Mouse (Mus musculus) hematopoietic stem cell, adult 5-6 weeks (primary cell): Measurements from ENCODE around the gene Hsd3b7. TPM values are rescaled to one million over a fixed set of nuclear protein-coding genes. Genes with fewer than 3 reads are reported as not detected.
"Not testable (repeated sequence)": the region's sequence is repeated elsewhere in the genome, so short reads cannot be mapped to it uniquely, and the experiment has no call there.

Source experiments
- ATAC-seq, 2 experiments: fragments of 125-278 bp in 1 of 2; replicated peaks in 1 of 2; 2 replicates each; pipeline ENCODE4 v1.8.0; 2016 to 2017; ENCODE audit warnings: inconsistent platforms in 2 of 2, mild to moderate bottlenecking in 2 of 2, moderate number of reproducible peaks in 2 of 2, low read depth in 1 of 2, moderate TSS enrichment in 1 of 2; ENCODE audit not compliant: low FRiP score in 2 of 2, poor library complexity in 2 of 2, severe bottlenecking in 2 of 2, insufficient read depth in 1 of 2, low TSS enrichment in 1 of 2
- total RNA-seq: library from RNA; stranded (forward); fragments of 172-1452, 232-1000 nt; gene quantifications from 2 replicates; pipeline ENCODE4 v1.2.3, GENCODE M21; 2017

Hsd3b7 gene
- total RNA-seq, 1 experiment from 2014 or later, result 30.2 TPM

DNA sequence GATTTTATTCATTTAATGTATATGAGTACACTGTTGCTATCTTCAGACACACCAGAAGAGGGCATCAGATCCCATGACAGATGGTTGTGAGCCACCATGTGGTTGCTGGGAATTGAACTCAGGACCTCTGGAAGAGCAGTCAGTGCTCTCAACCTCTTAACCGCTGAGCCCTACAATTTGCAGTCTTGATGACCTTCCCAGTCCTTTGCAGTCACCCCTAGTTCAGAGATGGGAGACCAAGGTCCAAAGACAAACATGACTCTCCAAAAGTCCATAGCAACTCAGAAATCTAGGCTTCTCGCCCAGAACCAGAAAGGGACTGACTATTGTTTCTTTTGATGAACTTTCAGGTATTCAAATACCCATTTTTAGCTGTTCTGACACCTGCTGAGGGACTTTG lies 39.6 kb downstream of the Hsd3b7 start:
- not testable (repeated sequence) for ATAC-seq

DNA sequence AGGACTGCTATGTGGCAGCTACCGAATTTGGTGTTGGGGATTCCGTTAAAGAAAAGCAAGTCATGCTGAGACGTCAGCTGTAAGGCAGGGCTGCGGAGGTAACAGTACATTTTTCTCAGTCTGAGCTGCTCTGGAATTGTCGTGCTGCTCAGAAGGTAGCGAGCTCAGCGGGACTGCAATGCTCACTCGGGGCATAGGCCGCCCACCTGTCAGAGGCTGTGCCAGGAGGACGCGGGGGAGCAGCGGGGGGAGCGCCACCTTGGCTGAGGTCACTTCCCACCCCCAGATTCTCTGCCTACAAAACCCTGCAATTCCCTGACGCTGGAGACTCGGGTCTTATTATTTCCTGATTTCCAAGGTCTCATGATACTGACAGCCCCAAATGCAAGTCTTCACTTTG lies 40.5 kb downstream of the Hsd3b7 start:
- ATAC-seq, result peak; percentile 50 to 54

DNA sequence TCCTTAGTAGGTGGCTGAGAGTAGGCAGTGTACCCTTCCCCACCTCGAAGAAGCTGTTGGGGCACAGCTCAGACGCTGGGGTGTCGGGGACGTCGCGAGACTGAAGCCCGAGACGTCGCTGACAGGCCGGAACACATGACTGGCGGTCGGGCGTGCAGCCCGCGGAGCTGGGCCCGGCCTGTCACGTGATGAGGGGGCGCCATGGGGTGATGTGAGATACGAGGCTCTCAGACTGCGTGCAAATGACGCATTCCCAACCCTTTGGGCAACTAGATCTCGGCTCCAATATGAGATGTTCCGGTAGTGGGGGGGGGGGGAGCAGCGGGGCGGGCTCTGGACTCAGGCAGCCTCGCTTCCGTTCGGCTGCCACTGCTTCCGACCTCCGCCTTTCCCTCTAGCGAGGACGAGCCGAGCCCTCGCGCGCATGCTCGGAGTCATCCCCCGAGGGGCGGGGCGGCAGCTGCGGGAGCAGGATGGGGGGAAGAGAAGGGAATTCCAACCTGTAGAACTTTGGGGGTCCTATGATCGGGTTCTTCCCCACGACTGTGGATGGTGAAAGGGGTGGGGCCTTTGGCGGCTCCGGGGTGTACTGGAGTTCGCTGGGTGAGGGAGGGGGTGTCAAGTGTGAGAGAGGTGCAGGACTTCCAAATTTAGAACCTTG lies 41.1 kb downstream of the Hsd3b7 start:
- peak; percentile 80 to 84 for ATAC-seq

DNA sequence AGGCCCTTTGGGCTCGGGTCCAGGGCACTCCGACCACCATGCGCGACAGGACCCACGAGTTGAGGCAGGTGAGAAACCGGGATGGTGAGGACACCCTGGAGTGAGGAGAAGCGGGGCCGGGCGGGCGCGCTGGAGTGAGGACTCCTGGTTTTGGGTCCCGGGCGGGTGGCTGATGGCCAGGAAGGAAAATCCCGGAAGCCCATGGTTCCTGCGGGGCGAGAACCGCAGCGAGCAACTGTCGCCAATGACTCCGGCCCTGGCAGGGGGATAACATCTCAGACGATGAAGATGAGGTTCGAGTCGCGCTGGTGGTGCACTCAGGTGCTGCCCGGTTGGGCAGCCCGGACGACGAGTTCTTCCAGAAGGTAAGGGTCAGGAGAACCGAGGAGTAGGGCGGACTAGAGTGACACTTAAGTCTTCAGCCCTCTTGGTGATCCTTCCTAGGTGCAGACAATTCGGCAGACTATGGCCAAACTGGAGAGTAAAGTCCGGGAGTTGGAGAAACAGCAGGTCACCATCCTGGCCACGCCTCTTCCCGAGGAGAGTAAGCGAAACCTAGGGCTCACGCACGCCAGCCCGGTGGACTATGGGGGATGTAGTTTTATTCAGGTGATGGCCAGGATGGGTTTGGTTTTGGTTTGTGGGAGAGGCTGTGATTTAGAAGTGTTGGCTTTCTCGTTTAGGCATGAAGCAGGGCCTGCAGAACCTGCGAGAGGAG lies 41.8 kb downstream of the Hsd3b7 start:
- ATAC-seq, result peak; percentile 68

DNA sequence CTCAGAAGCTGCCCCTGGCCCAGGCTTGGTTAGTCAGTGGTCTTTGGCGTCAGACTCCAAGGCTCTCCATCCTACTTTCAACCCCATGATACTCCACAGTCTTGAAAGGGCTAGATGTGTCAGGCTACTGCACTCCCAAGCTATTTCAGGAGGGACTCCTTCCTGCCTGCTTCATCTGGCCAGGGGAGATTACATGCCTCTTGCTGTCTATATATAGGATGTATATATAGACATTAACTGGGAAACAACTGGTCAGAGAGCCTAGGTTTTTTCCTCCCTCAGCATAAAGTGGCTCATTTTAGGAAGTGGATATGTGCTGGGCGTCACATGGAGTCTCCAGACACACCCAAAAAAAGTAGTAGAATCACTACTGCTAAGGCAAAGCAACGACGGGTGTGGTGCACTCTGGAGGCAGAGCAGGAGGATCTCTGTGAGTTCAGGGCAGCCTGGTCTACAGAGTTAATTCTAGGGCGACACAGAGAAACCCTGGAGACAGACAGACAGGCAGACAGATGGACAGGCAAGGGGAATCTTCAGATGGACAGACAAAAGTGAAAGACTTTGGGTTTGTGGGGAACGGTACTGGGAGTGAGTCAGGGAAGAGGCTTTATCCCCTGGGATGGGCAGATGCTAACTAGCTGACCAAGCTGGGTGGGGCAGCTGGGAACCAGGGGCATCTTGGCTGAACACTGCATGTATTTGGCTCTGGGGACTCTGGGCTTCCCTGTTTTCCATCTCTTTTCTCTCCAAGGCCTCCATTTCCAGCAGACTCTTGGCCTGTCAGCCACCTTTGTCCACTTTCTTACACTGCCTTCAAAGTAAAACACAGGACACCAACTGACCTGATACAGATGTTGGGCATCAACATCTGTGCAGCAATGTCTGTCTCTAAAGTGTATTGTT lies 49.8 kb downstream of the Hsd3b7 start:
- ATAC-seq, result no peak

DNA sequence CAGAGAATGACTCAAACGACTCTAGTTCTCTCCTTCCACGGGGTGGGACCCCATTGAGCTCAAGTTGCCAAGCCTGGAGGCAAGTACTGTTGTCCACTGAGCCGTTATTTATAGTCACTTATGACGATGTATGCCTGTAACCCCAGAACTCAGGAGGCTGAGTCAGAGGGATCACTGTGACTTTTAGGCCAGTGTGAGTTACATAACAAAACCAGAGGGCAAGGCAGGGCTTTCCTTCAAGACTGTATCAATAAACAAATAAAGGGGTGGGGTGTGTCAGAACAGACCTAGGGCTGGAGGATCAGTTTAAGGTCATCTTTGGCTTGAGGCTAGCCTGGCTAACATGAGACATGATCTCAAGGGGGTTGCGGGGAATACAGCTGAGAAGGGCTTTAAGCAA lies 50.5 kb downstream of the Hsd3b7 start:
- ATAC-seq, result no peak

Other genes with a start within 250 kb of the Hsd3b7 start
- gene Tmem265, start 239.2 kb upstream of the Hsd3b7 start, total RNA-seq, result 0.65 and 9.4 TPM in 2 replicates
- 35.7 and 51.0 TPM in 2 replicates for gene Phkg2, start 227.3 kb upstream of the Hsd3b7 start, total RNA-seq
- gene Ccdc189, start 212.0 kb upstream of the Hsd3b7 start, total RNA-seq, result 3.6 and 8.4 TPM in 2 replicates
- 52.4 and 54.8 TPM in 2 replicates for gene Rnf40, start 211.8 kb upstream of the Hsd3b7 start, total RNA-seq
- gene Zfp629, start 184.8 kb upstream of the Hsd3b7 start, total RNA-seq, result 16.1 and 16.8 TPM in 2 replicates
- 60.5 and 72.0 TPM in 2 replicates for gene Bcl7c, start 91.7 kb upstream of the Hsd3b7 start, total RNA-seq
- gene Ctf1, start 87.9 kb upstream of the Hsd3b7 start, total RNA-seq, result 1.3 and 7.7 TPM in 2 replicates
- gene Ctf2, start 68.4 kb upstream of the Hsd3b7 start, total RNA-seq, result not detected in 2 replicates
- gene Fbxl19, start 56.1 kb upstream of the Hsd3b7 start, total RNA-seq, result 15.1 and 18.5 TPM in 2 replicates
- gene Orai3, start 30.8 kb upstream of the Hsd3b7 start, total RNA-seq, result 25.3 and 34.4 TPM in 2 replicates
- gene Setd1a, start 23.9 kb upstream of the Hsd3b7 start, total RNA-seq, result 12.4 and 15.2 TPM in 2 replicates
- not detected in 2 replicates for gene Gm49388, start 15.0 kb upstream of the Hsd3b7 start, total RNA-seq
- 47.1 and 82.4 TPM in 2 replicates for gene Stx4a, start 23.7 kb downstream of the Hsd3b7 start, total RNA-seq
- gene Stx1b, start 23.9 kb downstream of the Hsd3b7 start, total RNA-seq, result 0.40 and 1.6 TPM in 2 replicates
- gene Zfp646, start 75.6 kb downstream of the Hsd3b7 start, total RNA-seq, result 44.5 and 50.2 TPM in 2 replicates
- gene Zfp668, start 76.2 kb downstream of the Hsd3b7 start, total RNA-seq, result 5.4 and 7.0 TPM in 2 replicates
- 0.94 TPM in 1 of 2 replicates, not detected in the other for gene Prss53, start 90.4 kb downstream of the Hsd3b7 start, total RNA-seq
- not detected in 2 replicates for gene Gm21974, start 94.8 kb downstream of the Hsd3b7 start, total RNA-seq
- gene Vkorc1, start 95.0 kb downstream of the Hsd3b7 start, total RNA-seq, result 31.1 and 40.5 TPM in 2 replicates
- 37.4 and 44.7 TPM in 2 replicates for gene Bckdk, start 103.5 kb downstream of the Hsd3b7 start, total RNA-seq
- gene Kat8, start 111.9 kb downstream of the Hsd3b7 start, total RNA-seq, result 42.5 and 48.2 TPM in 2 replicates
- not detected in 2 replicates for gene Prss8, start 129.5 kb downstream of the Hsd3b7 start, total RNA-seq
- 1.2 and 2.3 TPM in 2 replicates for gene Prss36, start 146.1 kb downstream of the Hsd3b7 start, total RNA-seq
- 98.3 and 114 TPM in 2 replicates for gene Fus, start 166.9 kb downstream of the Hsd3b7 start, total RNA-seq
- gene Pycard, start 193.3 kb downstream of the Hsd3b7 start, total RNA-seq, result 16.9 and 21.1 TPM in 2 replicates
- gene Trim72, start 203.3 kb downstream of the Hsd3b7 start, total RNA-seq, result not detected in 2 replicates